Mouse (Mus musculus): Measurements from ENCODE around the gene Exosc5. TPM values are rescaled to one million over a fixed set of nuclear protein-coding genes. Genes with fewer than 3 reads are reported as not detected.
A peak's percentile ranks its signal among the peaks of the same experiment; 100 is the strongest.

Exosc5 gene
- total and polyA plus RNA-seq, 3 experiments = 109 to 134 TPM; not detected in 1

GRCm38 (mm10) chr7:25617376-25618160 lies 41.4 kb upstream of the Exosc5 start:
- TF ChIP-seq BHLHE40 (IDR thresholded peaks at IDR 0.05; ENCODE audit: borderline replicate concordance, low read depth, low read length) (no peak), ZNF384 (IDR thresholded peaks at IDR 0.05; ENCODE audit: low read depth, low read length) (no peak), MYC (IDR thresholded peaks at IDR 0.05; ENCODE audit: low read depth, low read length) (no peak), MAFK (IDR thresholded peaks at IDR 0.05; ENCODE audit: borderline replicate concordance, low read depth, low read length) (no peak), UBTF (IDR thresholded peaks at IDR 0.05; ENCODE audit: borderline replicate concordance, insufficient read depth, low read depth, low read length) (no peak), KAT2A (conservative IDR thresholded peaks at IDR 0.05; ENCODE audit: low read depth, low read length) (no peak), CTCF (IDR thresholded peaks at IDR 0.05 in 2 of 3, conservative IDR thresholded peaks at IDR 0.05 in 1 of 3; ENCODE audit: control insufficient read depth in 1 of 3, insufficient read depth in 1 of 3, low read depth in 2 of 3, low read length in 3 of 3, poor library complexity in 1 of 3, severe bottlenecking in 1 of 3) (no peak), MEF2A (IDR thresholded peaks at IDR 0.05; ENCODE audit: extremely low read depth, insufficient replicate concordance, low read depth, low read length, poor library complexity, severe bottlenecking) (no peak), NRF1 (IDR thresholded peaks at IDR 0.05; ENCODE audit: insufficient read depth, low read depth, low read length, poor library complexity, severe bottlenecking) (no peak)
- no peaks in the 10 kb centered on the region for H3K9me3 ChIP-seq (replicated peaks; ENCODE audit: insufficient read depth, low read length)
- no peak for DNase-seq (ENCODE audit: low read depth, low spot score)
- H3K36me3 ChIP-seq (ENCODE audit: control insufficient read depth in 1 of 2, insufficient read depth in 2 of 2, low read length in 2 of 2) = peaks cover 0 to 4% of the 10 kb centered on the region in 2 experiments; a peak in 2 of 4 replicates
- no peak overlapping the region for H3K9ac ChIP-seq (ENCODE audit: control insufficient read depth, low read depth, low read length, poor library complexity, severe bottlenecking)
- H3K27ac ChIP-seq (ENCODE audit: control insufficient read depth, low read depth, low read length) = no peak overlapping the region
- no peaks in the 10 kb centered on the region for H3K27me3 ChIP-seq (ENCODE audit: control insufficient read depth in 1 of 2, insufficient read depth in 2 of 2, low read length in 2 of 2)
- H3K4me1 ChIP-seq (ENCODE audit: control insufficient read depth in 1 of 2, insufficient read depth in 2 of 2, low read length in 2 of 2) = peaks cover 2 to 20% of the 10 kb centered on the region in 2 experiments; a peak in 3 of 4 replicates
- H3K79me2 ChIP-seq (ENCODE audit: control insufficient read depth, insufficient read depth, low read length, poor library complexity) = no peaks in the 10 kb centered on the region; the same call in 1 of the 2 replicates
- H3K4me3 ChIP-seq (ENCODE audit: control insufficient read depth in 1 of 2, insufficient read depth in 1 of 2, low read depth in 2 of 2, low read length in 2 of 2) = no peak overlapping the region

- Histone ChIP-seq H3K36me3 (ENCODE audit: control insufficient read depth in 1 of 2, insufficient read depth in 2 of 2, low read length in 2 of 2) (peaks cover 0 to 4% of the 10 kb centered on the region in 2 experiments; a peak in 2 of 4 replicates), H3K79me2 (ENCODE audit: control insufficient read depth, insufficient read depth, low read length, poor library complexity) (no peaks in the 10 kb centered on the region; the same call in 1 of the 2 replicates), H3K9me3 (replicated peaks; ENCODE audit: insufficient read depth, low read length) (no peaks in the 10 kb centered on the region), H3K4me3 (ENCODE audit: control insufficient read depth in 1 of 2, insufficient read depth in 1 of 2, low read depth in 2 of 2, low read length in 2 of 2) (peak within 1 kb of the TSS; percentile 84 to 96), H3K27me3 (ENCODE audit: control insufficient read depth in 1 of 2, insufficient read depth in 2 of 2, low read length in 2 of 2) (no peaks in the 10 kb centered on the region), H3K27ac (ENCODE audit: control insufficient read depth, low read depth, low read length) (peak within 1 kb of the TSS; percentile 35), H3K4me1 (ENCODE audit: control insufficient read depth in 1 of 2, insufficient read depth in 2 of 2, low read length in 2 of 2) (peaks cover 2 to 20% of the 10 kb centered on the region in 2 experiments; a peak in 3 of 4 replicates), H3K9ac (ENCODE audit: control insufficient read depth, low read depth, low read length, poor library complexity, severe bottlenecking) (peak within 1 kb of the TSS; percentile 77)
- DNase-seq (ENCODE audit: low read depth, low spot score) = peak; percentile 97
- TF ChIP-seq RCOR1 (IDR thresholded peaks at IDR 0.05; ENCODE audit: low read depth, low read length) (no peak), ZC3H11A (IDR thresholded peaks at IDR 0.05; ENCODE audit: low read depth, low read length) (no peak), NRF1 (IDR thresholded peaks at IDR 0.05; ENCODE audit: insufficient read depth, low read depth, low read length, poor library complexity, severe bottlenecking) (0 out of 2 replicates have a peak, but pooled peaks have one; percentile 37), SMC3 (IDR thresholded peaks at IDR 0.05; ENCODE audit: low read depth, low read length) (no peak), MYC (IDR thresholded peaks at IDR 0.05; ENCODE audit: low read depth, low read length) (peak; percentile 96), SIN3A (IDR thresholded peaks at IDR 0.05; ENCODE audit: low read length) (peak; percentile 99), MEF2A (IDR thresholded peaks at IDR 0.05; ENCODE audit: extremely low read depth, insufficient replicate concordance, low read depth, low read length, poor library complexity, severe bottlenecking) (no peak), ZNF384 (IDR thresholded peaks at IDR 0.05; ENCODE audit: low read depth, low read length) (no peak), ETS1 (IDR thresholded peaks at IDR 0.05; ENCODE audit: low read depth, low read length) (no peak), RAD21 (IDR thresholded peaks at IDR 0.05; ENCODE audit: low read depth, low read length) (no peak), POLR2AphosphoS5 (IDR thresholded peaks at IDR 0.05; ENCODE audit: borderline replicate concordance, low read depth, low read length) (no peak), POLR2AphosphoS2 (IDR thresholded peaks at IDR 0.05; ENCODE audit: low read length) (no peak), UBTF (IDR thresholded peaks at IDR 0.05; ENCODE audit: borderline replicate concordance, insufficient read depth, low read depth, low read length) (no peak), GATA1 (IDR thresholded peaks at IDR 0.05; ENCODE audit: low read depth, low read length) (peak; percentile 51; the same call in 1 of the 2 replicates), CHD2 (IDR thresholded peaks at IDR 0.05; ENCODE audit: low read length) (no peak), EP300 (IDR thresholded peaks at IDR 0.05; ENCODE audit: low read depth in 1 of 2, low read length in 2 of 2) (no peak), MAX (IDR thresholded peaks at IDR 0.05; ENCODE audit: low read length) (peak; percentile 99), ZMIZ1 (IDR thresholded peaks at IDR 0.05; ENCODE audit: low read depth, low read length) (no peak), BHLHE40 (IDR thresholded peaks at IDR 0.05; ENCODE audit: borderline replicate concordance, low read depth, low read length) (peak; percentile 51; the same call in 1 of the 2 replicates), POLR2A (IDR thresholded peaks at IDR 0.05; ENCODE audit: control insufficient read depth in 1 of 2, insufficient read depth in 1 of 2, low read depth in 1 of 2, low read length in 2 of 2, poor library complexity in 1 of 2) (peak; percentile 52 to 63; a peak in 2 of 4 replicates), USF2 (IDR thresholded peaks at IDR 0.05; ENCODE audit: borderline replicate concordance in 1 of 2, insufficient read depth in 1 of 2, low read depth in 1 of 2, low read length in 2 of 2) (0 out of 4 replicates have a peak, but pooled peaks of 1 of the 2 experiments have one; percentile 2)
Observed at GRCm38 (mm10) chr7:25618865-25619721, 39.9 kb upstream of the Exosc5 start, which contains the start of gene Dmac2. Dmac2 (plus strand) TSS chr7:25619414.
